Mouse (Mus musculus): ENCODE results near the gene Gm21981. TPM values are rescaled to one million over a fixed set of nuclear protein-coding genes. Genes with fewer than 3 reads are reported as not detected.
A peak's percentile ranks its signal among the peaks of the same experiment; 100 is the strongest.

The Gm21981 gene
- total and polyA plus RNA-seq, 2 experiments from 2014 or later: 0.22 TPM; not detected in 1

DNA sequence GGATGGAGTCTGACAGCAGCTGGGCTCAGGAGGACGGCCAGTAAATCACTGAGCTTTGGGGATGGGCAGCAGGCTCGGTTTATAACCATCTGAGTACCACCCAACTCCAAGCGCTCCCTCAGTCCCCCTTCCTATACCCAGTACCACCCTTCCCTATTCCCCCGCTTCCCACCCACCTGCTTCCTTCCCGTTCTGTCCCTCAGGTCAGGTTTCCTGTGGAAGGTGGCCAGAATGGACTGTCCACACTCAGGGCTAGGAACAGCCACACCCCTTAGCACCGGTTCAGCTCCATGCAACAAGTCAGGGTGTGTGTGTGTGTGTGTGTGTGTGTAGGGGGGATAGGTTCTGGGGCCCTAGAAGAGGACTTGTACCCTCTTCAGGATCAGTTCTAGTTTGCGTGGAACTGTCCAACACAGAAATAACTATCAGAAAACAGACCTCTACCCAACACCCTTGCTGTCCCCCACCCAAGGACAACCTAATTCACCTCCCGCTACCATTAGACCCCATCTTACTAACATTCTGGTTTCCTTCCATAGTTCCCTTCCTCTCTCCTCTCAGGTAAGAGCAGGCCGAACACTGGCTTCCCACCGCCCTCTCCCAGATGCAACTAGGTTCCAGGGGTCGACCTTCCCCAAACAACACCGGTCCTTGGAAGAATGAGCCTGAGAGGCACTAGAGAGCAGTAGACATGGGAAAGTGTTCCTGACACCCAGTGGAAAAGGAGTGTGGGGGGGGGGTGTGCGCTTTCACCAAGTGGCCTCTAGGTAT, 399 bp downstream of the Gm21981 start:
- Histone ChIP-seq H3K27ac (ENCODE audit: low read depth) (0 out of 2 replicates have a peak overlapping the region, but pooled peaks have one; percentile 64), H3K9me3 (replicated peaks; ENCODE audit: control insufficient read depth, low read length) (no peaks in the 10 kb centered on the region), H3K27me3 (ENCODE audit: control insufficient read depth, insufficient read depth, low read length) (no peaks in the 10 kb centered on the region), H3K4me2 (ENCODE audit: low read depth, low read length) (peak overlapping the region; percentile 89), H3K4me3 (ENCODE audit: low read depth, low read length) (peak overlapping the region; percentile 93), H3K4me1 (ENCODE audit: control insufficient read depth, insufficient read depth) (peaks cover 11% of the 10 kb centered on the region; the same call in 1 of the 2 replicates), H3K9ac (replicated peaks; ENCODE audit: low read depth, low read length) (peak overlapping the region; percentile 89), H3K36me3 (replicated peaks; ENCODE audit: control insufficient read depth, insufficient read depth, low read length) (peaks cover 5% of the 10 kb centered on the region; the same call in 1 of the 2 replicates)
- TF ChIP-seq CTCF (IDR thresholded peaks at IDR 0.05; ENCODE audit: low read depth) (no peak), EP300 (IDR thresholded peaks at IDR 0.05; ENCODE audit: low read depth) (no peak)
- ATAC-seq (ENCODE audit: insufficient read depth, low read depth) (no peak), DNase-seq (ENCODE audit: low spot score) (no peak)
- 42% methylated on average over 13 of the region's 13 CpGs for WGBS

- Histone ChIP-seq H3K4me2 (ENCODE audit: low read depth, low read length) (no peak overlapping the region), H3K9me3 (replicated peaks; ENCODE audit: control insufficient read depth, low read length) (no peaks in the 10 kb centered on the region), H3K36me3 (replicated peaks; ENCODE audit: control insufficient read depth, insufficient read depth, low read length) (0 out of 2 replicates have a peak, but pooled peaks cover 2% of the 10 kb centered on the region), H3K9ac (replicated peaks; ENCODE audit: low read depth, low read length) (no peak overlapping the region), H3K4me1 (ENCODE audit: control insufficient read depth, insufficient read depth) (peaks cover 16% of the 10 kb centered on the region; the same call in 1 of the 2 replicates), H3K4me3 (ENCODE audit: low read depth, low read length) (no peak overlapping the region), H3K27me3 (ENCODE audit: control insufficient read depth, insufficient read depth, low read length) (no peaks in the 10 kb centered on the region), H3K27ac (ENCODE audit: low read depth) (no peak overlapping the region)
- 91% methylated on average over 3 of the region's 3 CpGs for WGBS
- DNase-seq (ENCODE audit: low spot score) (no peak), ATAC-seq (ENCODE audit: insufficient read depth, low read depth) (no peak)
- TF ChIP-seq EP300 (IDR thresholded peaks at IDR 0.05; ENCODE audit: low read depth): no peak
- TF ChIP-seq CTCF (IDR thresholded peaks at IDR 0.05; ENCODE audit: low read depth): no peak
These were observed 2.6 kb downstream of the Gm21981 start for GRCm38 (mm10) chr17:47691650-47692049.

GRCm38 (mm10) chr17:47689894-47690293, 4.4 kb downstream of the Gm21981 start:
- Histone ChIP-seq H3K27me3 (ENCODE audit: control insufficient read depth, insufficient read depth, low read length) (no peaks in the 10 kb centered on the region), H3K9me3 (replicated peaks; ENCODE audit: control insufficient read depth, low read length) (no peaks in the 10 kb centered on the region), H3K27ac (ENCODE audit: low read depth) (no peak overlapping the region), H3K9ac (replicated peaks; ENCODE audit: low read depth, low read length) (0 out of 2 replicates have a peak overlapping the region, but pooled peaks have one; percentile 4), H3K4me1 (ENCODE audit: control insufficient read depth, insufficient read depth) (peaks cover 11% of the 10 kb centered on the region; the same call in 1 of the 2 replicates), H3K36me3 (replicated peaks; ENCODE audit: control insufficient read depth, insufficient read depth, low read length) (peaks cover 16% of the 10 kb centered on the region), H3K4me2 (ENCODE audit: low read depth, low read length) (no peak overlapping the region), H3K4me3 (ENCODE audit: low read depth, low read length) (no peak overlapping the region)
- WGBS: 84% methylated on average over 7 of the region's 8 CpGs
- no peak for ATAC-seq (ENCODE audit: insufficient read depth, low read depth)
- DNase-seq (ENCODE audit: low spot score): no peak
- no peak for TF ChIP-seq CTCF (IDR thresholded peaks at IDR 0.05; ENCODE audit: low read depth)
- no peak for TF ChIP-seq EP300 (IDR thresholded peaks at IDR 0.05; ENCODE audit: low read depth)

DNA sequence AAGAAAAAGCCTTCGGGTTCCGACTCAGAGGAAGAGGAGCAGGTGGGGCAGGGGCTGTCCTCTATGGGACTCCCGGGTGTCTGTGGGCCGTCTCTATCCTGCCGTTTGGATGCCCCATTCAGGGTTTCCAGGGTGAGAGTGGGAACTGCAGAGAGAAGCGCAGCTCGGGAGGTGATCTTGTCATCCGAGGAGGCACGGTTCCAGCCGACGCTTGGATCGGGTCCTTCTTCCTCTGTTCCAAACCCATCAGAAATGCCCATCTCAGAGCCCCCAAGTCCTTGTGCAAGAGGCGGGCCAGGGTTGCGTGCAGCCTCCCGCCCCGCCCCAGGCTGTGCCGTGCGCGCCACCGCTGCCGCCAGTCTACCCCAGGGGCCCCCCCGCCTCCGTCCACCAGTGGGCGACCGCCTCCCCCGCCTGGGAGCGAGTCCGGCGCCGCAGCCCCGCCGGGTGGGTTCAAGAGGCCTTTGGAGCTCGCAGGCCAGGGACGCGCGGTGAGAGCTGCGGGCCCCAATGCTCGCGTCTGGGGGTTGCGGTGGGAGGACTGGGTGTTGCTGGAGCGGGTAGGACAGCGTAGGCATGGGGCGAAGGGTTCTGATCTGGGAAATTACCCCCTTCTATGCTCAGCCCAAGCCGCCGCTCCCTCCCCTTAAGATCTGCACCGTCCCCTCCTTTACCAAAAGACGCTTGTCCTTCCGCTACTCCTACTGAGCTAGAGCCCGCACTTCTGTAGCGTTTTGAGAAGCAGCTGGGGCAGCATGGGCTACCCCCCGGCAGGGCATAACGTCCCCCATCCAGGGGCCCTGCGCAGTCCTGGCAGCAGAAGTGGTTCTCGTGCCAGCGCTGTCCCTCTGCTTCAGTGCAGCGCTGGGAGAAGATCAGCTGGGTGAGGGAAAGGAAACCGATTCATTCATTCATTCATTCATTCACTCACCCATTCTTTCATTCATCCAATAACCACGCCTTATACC, 5.4 kb downstream of the Gm21981 start, which contains the start of gene Frs3:
TSS of gene Frs3 (plus strand) at position 423 of the 968 bp plus-strand sequence.
- Histone ChIP-seq H3K4me2 (ENCODE audit: low read depth, low read length) (peak within 1 kb of the TSS; percentile 94), H3K36me3 (replicated peaks; ENCODE audit: control insufficient read depth, insufficient read depth, low read length) (peaks cover 26% of the 10 kb centered on the region), H3K4me1 (ENCODE audit: control insufficient read depth, insufficient read depth) (peaks cover 5% of the 10 kb centered on the region; the same call in 1 of the 2 replicates), H3K27me3 (ENCODE audit: control insufficient read depth, insufficient read depth, low read length) (no peaks in the 10 kb centered on the region), H3K27ac (ENCODE audit: low read depth) (peak within 1 kb of the TSS; percentile 77), H3K4me3 (ENCODE audit: low read depth, low read length) (peak within 1 kb of the TSS; percentile 72), H3K9ac (replicated peaks; ENCODE audit: low read depth, low read length) (peak within 1 kb of the TSS; percentile 77), H3K9me3 (replicated peaks; ENCODE audit: control insufficient read depth, low read length) (no peaks in the 10 kb centered on the region)
- DNase-seq (ENCODE audit: low spot score) (peak; percentile 58), ATAC-seq (ENCODE audit: insufficient read depth, low read depth) (peak; percentile 73)
- TF ChIP-seq EP300 (IDR thresholded peaks at IDR 0.05; ENCODE audit: low read depth) (no peak), CTCF (IDR thresholded peaks at IDR 0.05; ENCODE audit: low read depth) (no peak)
- WGBS: 2% methylated on average over 47 of the region's 58 CpGs

DNA sequence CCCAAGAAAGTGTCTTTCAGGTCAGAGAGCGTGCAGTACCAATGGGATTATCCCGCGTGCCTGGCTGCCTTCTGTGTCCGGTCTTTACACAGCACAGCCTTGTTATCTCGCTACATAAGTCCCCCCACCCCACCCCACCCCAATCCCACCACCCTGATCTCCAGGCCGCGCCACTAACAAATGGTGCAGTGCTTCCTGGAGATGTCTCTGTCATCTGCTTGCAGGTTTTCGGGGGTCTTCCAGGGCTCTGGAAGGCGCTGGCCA, 6.0 kb downstream of the Gm21981 start, which contains the start of gene Tomm6:
TSS of gene Tomm6 (minus strand) at position 43 of the 264 bp plus-strand sequence.
- Histone ChIP-seq H3K9ac (replicated peaks; ENCODE audit: low read depth, low read length) (peak within 1 kb of the TSS; percentile 77), H3K4me1 (ENCODE audit: control insufficient read depth, insufficient read depth) (peaks cover 5% of the 10 kb centered on the region; the same call in 1 of the 2 replicates), H3K27ac (ENCODE audit: low read depth) (peak within 1 kb of the TSS; percentile 77), H3K9me3 (replicated peaks; ENCODE audit: control insufficient read depth, low read length) (no peaks in the 10 kb centered on the region), H3K4me3 (ENCODE audit: low read depth, low read length) (peak within 1 kb of the TSS; percentile 72), H3K27me3 (ENCODE audit: control insufficient read depth, insufficient read depth, low read length) (no peaks in the 10 kb centered on the region), H3K36me3 (replicated peaks; ENCODE audit: control insufficient read depth, insufficient read depth, low read length) (peaks cover 31% of the 10 kb centered on the region), H3K4me2 (ENCODE audit: low read depth, low read length) (peak within 1 kb of the TSS; percentile 94)
- 0% methylated on average over 9 of the region's 9 CpGs for WGBS
- TF ChIP-seq EP300 (IDR thresholded peaks at IDR 0.05; ENCODE audit: low read depth): no peak
- TF ChIP-seq CTCF (IDR thresholded peaks at IDR 0.05; ENCODE audit: low read depth): no peak
- ATAC-seq (ENCODE audit: insufficient read depth, low read depth) (no peak), DNase-seq (ENCODE audit: low spot score) (no peak)

Measured in heart, postnatal 0 days (tissue).